ENCODE assay signal across 17 mouse cellular contexts in the genomic region with DNA sequence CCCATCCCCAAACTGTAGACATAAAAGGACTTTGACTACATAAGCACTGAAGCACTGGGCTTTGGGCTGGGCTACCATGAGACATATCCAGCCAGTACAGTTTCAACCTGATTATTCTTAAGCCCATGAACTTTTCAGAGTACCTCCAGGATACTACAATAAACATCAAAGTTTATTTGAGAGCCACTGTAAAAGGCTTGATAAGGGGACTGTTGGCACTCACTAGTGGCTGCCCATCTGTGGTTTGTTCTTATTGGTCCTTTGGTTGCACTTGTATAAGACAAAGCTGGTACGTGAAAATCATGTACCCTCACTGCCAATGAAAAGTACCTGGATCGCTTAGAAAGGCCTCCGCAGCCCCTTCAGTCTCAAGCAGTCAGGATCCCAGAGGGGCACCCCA.
"Had no signal": no experiment of that assay in that cellular context is flagged by ENCODE, and none has a peak within 500 bp of the region (broad histone marks: within the 10 kb centered on the region; RNA-seq: fewer than 3 reads in every experiment).

No protein-coding gene starts in this region.

- H3K27me3 ChIP-seq: neural tube, embryonic 12.5 days; neural tube, embryonic 13.5 days; neural tube, embryonic 15.5 days; stomach, embryonic 15.5 days had no signal

- H3K9ac ChIP-seq: neural tube, embryonic 12.5 days; neural tube, embryonic 13.5 days; neural tube, embryonic 15.5 days; stomach, embryonic 15.5 days had no signal

- H3K36me3 ChIP-seq: neural tube, embryonic 12.5 days; neural tube, embryonic 13.5 days; neural tube, embryonic 15.5 days had no signal

- H3K9me3 ChIP-seq: neural tube, embryonic 12.5 days; neural tube, embryonic 13.5 days; neural tube, embryonic 15.5 days; stomach, embryonic 15.5 days had no signal

- H3K27ac ChIP-seq: neural tube, embryonic 12.5 days; neural tube, embryonic 13.5 days; neural tube, embryonic 15.5 days; stomach, embryonic 15.5 days; stomach, postnatal 0 days had no signal

- H3K4me2 ChIP-seq: neural tube, embryonic 12.5 days; neural tube, embryonic 13.5 days; neural tube, embryonic 15.5 days; stomach, embryonic 15.5 days had no signal

- H3K4me1 ChIP-seq: neural tube, embryonic 12.5 days; neural tube, embryonic 13.5 days; neural tube, embryonic 15.5 days; stomach, embryonic 15.5 days had no signal

- H3K4me3 ChIP-seq: neural tube, embryonic 12.5 days; neural tube, embryonic 13.5 days; neural tube, embryonic 15.5 days; stomach, embryonic 15.5 days had no signal

- DNase-seq: retina, postnatal 1 day; right cerebral cortex, adult 18-20 months; right cerebral cortex, postnatal 14 days; right cerebral cortex, postnatal 25 days; right cerebral cortex, postnatal 4 days; spleen, adult 18-20 months; thymus, adult 18-20 months; thymus, adult 2 months; thymus, postnatal 14 days; thymus, postnatal 25 days; thymus, postnatal 36 days; thymus, postnatal 4 days had no signal
